Mouse (Mus musculus): ENCODE results near the gene Plbd2. TPM values are rescaled to one million over a fixed set of nuclear protein-coding genes. Genes with fewer than 3 reads are reported as not detected.
"Not testable (repeated sequence)": the region's sequence is repeated elsewhere in the genome, so short reads cannot be mapped to it uniquely, and the experiment has no call there.

The Plbd2 gene
- total RNA-seq, 1 experiment from 2014 or later, result 63.6 TPM

GRCm38 (mm10) chr5:120510982-120511642 lies 7.7 kb upstream of the Plbd2 start, which contains the start of gene Slc8b1:
Slc8b1 (plus strand) TSS chr5:120511168.
- peak; percentile 98 for DNase-seq

GRCm38 (mm10) chr5:120507311-120507710 lies 3.9 kb upstream of the Plbd2 start:
- DNase-seq, result no peak

GRCm38 (mm10) chr5:120506490-120506889 lies 3.1 kb upstream of the Plbd2 start:
- DNase-seq, result no peak

- no peak for DNase-seq
Observed at GRCm38 (mm10) chr5:120505781-120506180, 2.4 kb upstream of the Plbd2 start.

- DNase-seq, result peak; percentile 89
Observed at GRCm38 (mm10) chr5:120505368-120505767, 1.9 kb upstream of the Plbd2 start.

- no peak for DNase-seq
Observed at GRCm38 (mm10) chr5:120502675-120503143, 716 bp downstream of the Plbd2 start.

GRCm38 (mm10) chr5:120502147-120502621 lies 1.2 kb downstream of the Plbd2 start:
- DNase-seq, result no peak

GRCm38 (mm10) chr5:120500609-120501008 lies 2.8 kb downstream of the Plbd2 start:
- DNase-seq, result not testable (repeated sequence)

GRCm38 (mm10) chr5:120499202-120499601 lies 4.2 kb downstream of the Plbd2 start:
- DNase-seq, result no peak

- DNase-seq, result no peak
Observed at GRCm38 (mm10) chr5:120497071-120497470, 6.4 kb downstream of the Plbd2 start.

- DNase-seq, result no peak
Observed at GRCm38 (mm10) chr5:120495703-120496226, 7.7 kb downstream of the Plbd2 start.

GRCm38 (mm10) chr5:120495064-120495702 lies 8.2 kb downstream of the Plbd2 start:
- DNase-seq, result peak; percentile 52

- no peak for DNase-seq
Observed at GRCm38 (mm10) chr5:120493873-120494395, 9.5 kb downstream of the Plbd2 start.

- DNase-seq, result no peak
Observed at GRCm38 (mm10) chr5:120493440-120493839, 10.0 kb downstream of the Plbd2 start.

GRCm38 (mm10) chr5:120492437-120492836 lies 11.0 kb downstream of the Plbd2 start:
- DNase-seq, result peak; percentile 72

GRCm38 (mm10) chr5:120490679-120491192 lies 12.7 kb downstream of the Plbd2 start:
- DNase-seq, result peak; percentile 85

- no peak for DNase-seq
Observed at GRCm38 (mm10) chr5:120487844-120488243, 15.6 kb downstream of the Plbd2 start.

GRCm38 (mm10) chr5:120483399-120483798 lies 20.0 kb downstream of the Plbd2 start:
- peak; percentile 38 for DNase-seq

GRCm38 (mm10) chr5:120481205-120481604 lies 22.2 kb downstream of the Plbd2 start:
- DNase-seq, result no peak

GRCm38 (mm10) chr5:120479538-120479937 lies 23.9 kb downstream of the Plbd2 start:
- DNase-seq, result no peak

- DNase-seq, result no peak
Observed at GRCm38 (mm10) chr5:120477993-120478392, 25.4 kb downstream of the Plbd2 start.

- DNase-seq, result peak; percentile 33
Observed at GRCm38 (mm10) chr5:120476296-120476695, 27.1 kb downstream of the Plbd2 start, which contains the start of gene Sds. Sds (plus strand) TSS chr5:120476526.

- DNase-seq, result no peak
Observed at GRCm38 (mm10) chr5:120475861-120476260, 27.6 kb downstream of the Plbd2 start.

Data from adrenal gland, postnatal 14 days (tissue).